Mouse (Mus musculus) kidney, embryonic 14.5 days (tissue): ENCODE data around the gene Ubap2l. TPM values are rescaled to one million over a fixed set of nuclear protein-coding genes. Genes with fewer than 3 reads are reported as not detected.
A peak's percentile ranks its signal among the peaks of the same experiment; 100 is the strongest.

Experiments
- ATAC-seq: fragments of 200-750 bp; cut with Nextera tagmentation; 2 replicates; pipeline ENCODE4 v1.8.0; 2017; ENCODE audit warnings: moderate number of reproducible peaks, mild to moderate bottlenecking, moderate TSS enrichment, moderate library complexity; ENCODE audit not compliant: low FRiP score, low TSS enrichment
- H3K27ac ChIP-seq: fragments of 300-500 bp; sonication (generic); 2 replicates; pipeline ENCODE4 v1.5.1; 2014; ENCODE audit warnings: low read depth, mild to moderate bottlenecking, low read length, moderate library complexity, mixed read lengths
- H3K27me3 ChIP-seq: fragments of 300-500 bp; sonication (generic); 2 replicates; pipeline ENCODE4 v1.6.1; 2014; ENCODE audit warnings: mild to moderate bottlenecking, low read length; ENCODE audit not compliant: control insufficient read depth, insufficient read depth
- H3K36me3 ChIP-seq: fragments of 300-500 bp; sonication (generic); 2 replicates; pipeline ENCODE4 v1.6.1; 2014; ENCODE audit warnings: low read length, mixed read lengths; ENCODE audit not compliant: control insufficient read depth, insufficient read depth
- H3K4me1 ChIP-seq: fragments of 300-500 bp; sonication (generic); 2 replicates; pipeline ENCODE4 v1.6.1; 2014; ENCODE audit warnings: low read length, mixed read lengths; ENCODE audit not compliant: control insufficient read depth, insufficient read depth
- H3K4me2 ChIP-seq: fragments of 300-500 bp; sonication (generic); replicated peaks from 2 replicates; pipeline ENCODE4 v1.6.1; 2014; ENCODE audit warnings: low read depth, mild to moderate bottlenecking, low read length
- H3K4me3 ChIP-seq: fragments of 300-500 bp; sonication (generic); 2 replicates; pipeline ENCODE4 v1.5.1; 2014; ENCODE audit warnings: mild to moderate bottlenecking, low read length
- H3K9ac ChIP-seq: fragments of 300-500 bp; sonication (generic); 2 replicates; pipeline ENCODE4 v1.6.1; 2014; ENCODE audit warnings: low read depth, mild to moderate bottlenecking, low read length, moderate library complexity
- H3K9me3 ChIP-seq: fragments of 300-500 bp; sonication (generic); 2 replicates; pipeline ENCODE4 v1.6.1; 2016; ENCODE audit warnings: low read length; ENCODE audit not compliant: control insufficient read depth
- WGBS: fragments of 180-500 bp; shearing (Covaris S2); extraction: QIAGEN DNeasy Blood & Tissue Kit; methylation state at CpG from one replicate; pipeline ENCODE4 v1.1.7; 2014; 5-methylcytosine and 5-hydroxymethylcytosine counted together
- polyA plus RNA-seq: library from polyadenylated mRNA; unstranded; fragments of >200 nt; fragmentation: Nextera tagmentation; extraction: Ambion mirVana; gene quantifications from 2 replicates; pipeline ENCODE4 v1.2.1, GENCODE M21; 2014

Gene Ubap2l
- polyA plus RNA-seq: 201 and 264 TPM in 2 replicates

DNA sequence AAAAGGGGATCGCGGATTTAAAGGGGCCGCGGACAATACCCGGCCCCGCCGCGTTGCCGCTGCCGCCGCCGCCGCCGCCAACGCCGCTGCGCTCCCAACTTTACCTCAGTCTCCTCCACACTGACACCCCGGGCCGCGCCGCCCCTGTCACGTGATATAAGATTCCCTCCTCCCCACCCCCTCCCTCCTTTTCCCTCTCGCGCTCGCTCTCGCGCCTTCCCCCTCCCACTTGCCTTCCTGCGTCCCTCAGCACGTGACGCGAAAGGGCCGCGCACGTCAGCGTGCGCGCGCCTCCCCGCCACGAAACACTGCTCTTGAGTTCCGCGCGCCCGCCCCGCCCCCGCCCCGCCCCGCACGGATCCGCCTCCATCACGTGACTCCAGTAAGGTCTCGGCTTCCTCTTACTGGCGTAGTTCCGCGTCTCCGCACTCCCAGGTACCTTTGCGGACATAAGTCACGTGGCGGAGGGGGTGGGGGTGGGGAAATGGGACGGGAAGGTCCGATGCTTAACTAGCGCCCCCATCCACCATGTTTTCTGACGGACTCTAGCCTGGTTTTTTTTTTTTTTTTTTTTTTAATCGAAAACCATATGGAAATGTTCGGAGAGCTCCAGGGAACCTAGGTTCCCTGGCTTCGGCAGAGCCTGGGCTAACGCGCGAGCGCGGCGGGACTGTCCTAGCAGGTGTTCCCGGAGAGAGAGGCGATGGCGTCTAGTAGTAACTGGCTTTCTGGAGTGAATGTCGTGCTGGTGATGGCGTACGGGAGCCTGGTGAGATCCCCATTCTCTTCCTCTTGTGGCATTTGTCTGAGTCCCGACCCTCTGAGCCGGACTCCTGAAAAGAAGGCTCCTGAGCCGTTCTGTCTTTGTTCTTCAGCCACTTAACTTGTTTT, at the start of gene Ubap2l:
Ubap2l (minus strand) TSS at position 278 of the 891 bp plus-strand sequence.
- Histone ChIP-seq H3K9me3 (no peaks in the 10 kb centered on the region), H3K4me3 (peak within 1 kb of the TSS; percentile 91), H3K4me2 (peak within 1 kb of the TSS; percentile 80), H3K4me1 (peaks cover 22% of the 10 kb centered on the region), H3K36me3 (peaks cover 29% of the 10 kb centered on the region), H3K27me3 (no peaks in the 10 kb centered on the region), H3K27ac (peak within 1 kb of the TSS; percentile 97), H3K9ac (peak within 1 kb of the TSS; percentile 96)
- under 1% methylated on average over 64 of the region's 81 CpGs for WGBS
- peak; percentile 94 for ATAC-seq

DNA sequence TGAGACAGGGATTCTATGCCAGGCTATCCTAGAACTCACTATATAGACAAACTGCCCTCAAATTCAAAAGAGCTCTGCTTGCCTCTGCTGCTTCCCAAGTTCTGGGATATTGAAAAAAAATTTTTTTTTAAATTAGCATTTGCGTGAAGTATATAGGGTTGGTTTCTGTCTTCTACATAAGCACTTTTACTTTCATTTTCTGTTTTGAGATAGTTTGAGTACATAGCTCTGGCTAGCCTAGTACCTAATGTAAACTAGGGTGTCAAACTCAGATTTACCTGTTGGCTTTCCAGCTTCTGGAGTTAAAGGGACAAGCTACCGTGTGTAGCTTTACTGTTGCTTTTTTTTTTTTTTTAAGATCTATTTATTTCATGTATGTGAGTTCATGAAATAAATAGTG, 49.2 kb upstream of the Ubap2l start:
- H3K4me1 ChIP-seq: no peaks in the 10 kb centered on the region
- WGBS: 90% methylated on average over 2 of the region's 2 CpGs
- H3K4me3 ChIP-seq: no peak overlapping the region
- H3K27me3 ChIP-seq: no peaks in the 10 kb centered on the region
- no peak overlapping the region for H3K9ac ChIP-seq
- no peaks in the 10 kb centered on the region; the same call in 1 of the 2 replicates for H3K9me3 ChIP-seq
- no peak overlapping the region for H3K4me2 ChIP-seq
- ATAC-seq: no peak
- H3K36me3 ChIP-seq: peaks cover 22% of the 10 kb centered on the region
- no peak overlapping the region for H3K27ac ChIP-seq

DNA sequence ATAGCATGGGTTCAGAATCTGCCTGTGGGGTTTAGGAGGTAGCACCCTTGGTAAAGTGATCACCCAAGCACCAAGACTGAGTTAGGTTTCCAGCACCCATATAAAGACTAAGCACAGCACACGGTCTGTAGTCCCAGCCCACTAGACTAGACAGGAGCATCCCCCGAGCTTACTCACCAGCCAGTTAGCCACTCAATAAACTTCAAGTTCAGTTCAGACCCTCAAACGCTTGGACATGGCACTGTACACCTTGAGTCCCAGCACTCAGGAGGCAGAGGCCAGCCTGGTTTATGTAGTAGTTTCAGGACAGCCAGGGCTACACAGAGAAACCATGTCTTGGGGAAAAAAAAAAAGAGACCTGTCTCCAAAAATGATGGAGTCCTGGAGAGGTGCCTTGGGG, 48.6 kb upstream of the Ubap2l start:
- H3K4me1 ChIP-seq: no peaks in the 10 kb centered on the region
- H3K36me3 ChIP-seq: peaks cover 26% of the 10 kb centered on the region
- H3K27ac ChIP-seq: no peak overlapping the region
- ATAC-seq: no peak
- H3K9me3 ChIP-seq: no peaks in the 10 kb centered on the region; the same call in 1 of the 2 replicates
- H3K27me3 ChIP-seq: no peaks in the 10 kb centered on the region
- H3K4me2 ChIP-seq: no peak overlapping the region
- 97% methylated on average over 3 of the region's 3 CpGs for WGBS
- H3K9ac ChIP-seq: no peak overlapping the region
- no peak overlapping the region for H3K4me3 ChIP-seq

DNA sequence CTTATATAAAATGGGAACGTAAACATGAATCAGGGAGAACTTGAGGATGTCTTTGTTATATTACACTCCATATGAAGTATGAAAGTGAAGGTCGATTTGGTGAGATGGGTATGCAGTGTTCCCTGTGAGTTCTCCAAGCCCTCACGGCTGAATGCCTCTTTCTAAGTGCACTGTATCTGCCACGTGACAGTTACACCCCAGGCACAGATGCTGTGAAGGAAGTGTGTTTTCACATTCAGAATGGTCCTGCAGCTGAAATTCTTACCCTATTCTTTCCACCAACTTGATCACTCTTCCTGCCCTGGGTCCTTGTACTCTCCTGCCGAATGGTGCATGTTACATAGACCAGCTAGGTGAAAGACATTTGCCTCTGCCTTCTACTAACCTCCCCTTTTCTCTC, 45.5 kb upstream of the Ubap2l start:
- no peak for ATAC-seq
- no peak overlapping the region; the same call in 1 of the 2 replicates for H3K27ac ChIP-seq
- 81% methylated on average over 5 of the region's 5 CpGs for WGBS
- no peak overlapping the region for H3K4me3 ChIP-seq
- no peaks in the 10 kb centered on the region for H3K9me3 ChIP-seq
- H3K36me3 ChIP-seq: peaks cover 52% of the 10 kb centered on the region
- no peak overlapping the region for H3K4me2 ChIP-seq
- H3K9ac ChIP-seq: no peak overlapping the region
- no peaks in the 10 kb centered on the region for H3K27me3 ChIP-seq
- no peaks in the 10 kb centered on the region for H3K4me1 ChIP-seq

DNA sequence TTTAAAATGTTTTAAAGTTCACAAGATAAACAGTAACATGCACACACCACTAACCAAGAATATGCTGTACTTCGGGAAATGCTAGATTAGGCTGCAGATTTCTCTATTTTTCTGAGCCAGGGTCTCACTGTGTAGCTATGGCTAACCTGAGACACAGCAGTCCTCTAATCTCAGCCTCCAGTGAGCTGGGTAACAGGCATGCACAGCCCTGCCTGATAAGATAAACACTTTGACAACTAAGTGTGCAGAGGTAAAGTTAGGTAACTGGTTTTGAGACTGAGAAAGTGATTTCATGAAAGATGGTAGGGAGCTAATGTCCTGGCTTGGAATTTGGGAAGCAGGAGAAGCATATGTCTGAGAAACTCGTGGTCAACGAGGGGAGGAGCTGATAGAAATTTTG, 42.0 kb upstream of the Ubap2l start:
- H3K36me3 ChIP-seq: peaks cover 78% of the 10 kb centered on the region
- ATAC-seq: no peak

DNA sequence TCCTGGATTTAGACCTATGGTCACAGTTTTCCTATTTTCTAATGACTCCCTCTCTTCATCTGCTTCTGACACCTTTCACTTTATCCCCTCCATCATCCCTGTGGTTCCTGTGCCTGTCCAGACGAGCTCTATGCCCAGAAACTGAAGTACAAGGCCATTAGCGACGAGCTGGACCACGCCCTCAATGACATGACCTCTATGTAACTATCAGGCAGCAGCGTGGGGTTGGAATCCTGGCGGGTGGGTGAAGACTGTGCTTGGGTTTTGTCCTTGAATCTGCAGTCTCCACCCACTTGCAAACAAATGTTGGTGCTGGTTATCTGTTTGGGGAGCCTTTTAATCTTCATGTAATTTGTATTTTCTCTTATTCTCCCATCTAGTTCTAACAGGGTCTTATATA, 38.5 kb upstream of the Ubap2l start:
- Histone ChIP-seq H3K27ac (no peak overlapping the region), H3K27me3 (no peaks in the 10 kb centered on the region), H3K4me3 (no peak overlapping the region), H3K4me1 (no peaks in the 10 kb centered on the region), H3K36me3 (peaks cover 93% of the 10 kb centered on the region), H3K9ac (no peak overlapping the region), H3K4me2 (no peak overlapping the region), H3K9me3 (no peaks in the 10 kb centered on the region)
- 89% methylated on average over 6 of the region's 6 CpGs for WGBS
- no peak for ATAC-seq

More for the DNA sequence above, 42.0 kb upstream of the Ubap2l start:
- H3K9me3 ChIP-seq: no peaks in the 10 kb centered on the region
- no peaks in the 10 kb centered on the region for H3K27me3 ChIP-seq
- H3K4me2 ChIP-seq: no peak overlapping the region
- 92% methylated on average over 3 of the region's 3 CpGs for WGBS
- no peak overlapping the region for H3K9ac ChIP-seq
- no peak overlapping the region for H3K27ac ChIP-seq
- H3K4me1 ChIP-seq: no peaks in the 10 kb centered on the region
- no peak overlapping the region for H3K4me3 ChIP-seq

DNA sequence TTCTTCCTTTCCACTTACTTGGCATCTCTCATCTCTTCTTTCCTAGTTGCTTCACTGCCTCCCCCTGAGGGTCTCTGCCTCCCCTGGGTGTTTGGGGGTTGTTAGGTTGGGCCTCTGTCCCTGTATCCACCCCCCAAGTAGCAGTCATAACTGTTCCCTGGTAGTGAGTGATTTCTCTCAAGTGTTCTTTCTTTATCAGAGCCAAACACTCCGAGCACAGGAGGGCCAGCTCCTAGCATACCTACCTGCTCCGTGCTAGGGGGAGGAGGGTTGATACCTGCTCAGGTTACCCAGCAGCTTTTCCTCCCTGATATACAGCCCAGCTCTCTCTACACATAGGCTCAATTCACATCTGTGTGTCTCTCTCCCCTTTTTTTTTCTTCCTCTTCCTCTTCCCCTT, 36.2 kb upstream of the Ubap2l start:
- no peak overlapping the region for H3K27ac ChIP-seq
- H3K4me3 ChIP-seq: no peak overlapping the region
- H3K4me2 ChIP-seq: no peak overlapping the region
- no peaks in the 10 kb centered on the region for H3K27me3 ChIP-seq
- WGBS: 97% methylated on average over 2 of the region's 2 CpGs
- peaks cover 8% of the 10 kb centered on the region; the same call in 1 of the 2 replicates for H3K4me1 ChIP-seq
- no peak overlapping the region for H3K9ac ChIP-seq
- ATAC-seq: no peak
- no peaks in the 10 kb centered on the region for H3K9me3 ChIP-seq
- peaks cover 75% of the 10 kb centered on the region for H3K36me3 ChIP-seq

DNA sequence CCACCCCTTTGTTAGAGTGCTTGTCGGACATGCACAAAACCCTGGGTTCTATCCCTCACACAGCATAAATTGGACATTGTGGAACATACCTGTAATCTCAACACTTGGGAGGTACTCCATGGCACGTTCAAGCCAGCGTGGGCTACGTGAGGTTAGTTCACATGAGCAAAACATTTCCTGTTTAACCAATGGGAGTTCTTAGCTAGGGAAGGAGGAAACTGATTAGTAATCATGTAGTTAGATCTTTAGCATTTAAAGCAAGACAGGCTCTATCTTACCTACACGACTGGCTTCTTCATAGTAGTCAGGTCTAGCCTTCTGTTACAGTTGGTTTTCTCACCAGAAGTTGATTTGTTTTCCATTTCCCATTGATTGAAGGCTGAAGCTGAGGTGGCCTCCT, 33.6 kb upstream of the Ubap2l start:
- Histone ChIP-seq H3K9ac (no peak overlapping the region), H3K9me3 (no peaks in the 10 kb centered on the region), H3K36me3 (peaks cover 51% of the 10 kb centered on the region), H3K27ac (no peak overlapping the region), H3K27me3 (no peaks in the 10 kb centered on the region), H3K4me2 (no peak overlapping the region), H3K4me1 (peaks cover 33% of the 10 kb centered on the region), H3K4me3 (no peak overlapping the region)
- WGBS: 90% methylated on average over 5 of the region's 5 CpGs
- no peak for ATAC-seq

DNA sequence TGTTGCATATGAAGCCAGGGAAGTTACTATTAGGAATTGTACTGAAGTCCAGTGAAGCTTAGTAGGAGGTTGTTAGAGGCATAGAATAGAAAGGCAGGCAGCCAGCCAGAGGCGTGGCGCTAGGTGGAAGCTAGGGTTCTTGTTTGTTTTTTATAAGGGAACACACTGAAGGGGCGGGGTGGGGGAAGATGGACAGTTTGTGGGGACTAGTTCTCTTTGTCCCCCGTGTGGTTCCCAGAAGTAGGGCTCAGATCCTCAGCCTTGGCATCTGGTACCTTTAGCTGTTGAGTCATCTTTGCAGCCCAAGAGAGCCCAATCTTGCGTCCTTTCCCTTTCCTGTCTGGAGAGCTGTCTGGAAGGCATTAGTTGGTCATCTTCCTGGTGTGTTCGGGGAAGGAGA, 32.9 kb upstream of the Ubap2l start:
- H3K27ac ChIP-seq: no peak overlapping the region
- H3K36me3 ChIP-seq: peaks cover 43% of the 10 kb centered on the region
- ATAC-seq: no peak

More for the DNA sequence above, 32.9 kb upstream of the Ubap2l start:
- Histone ChIP-seq H3K4me3 (no peak overlapping the region), H3K9ac (no peak overlapping the region), H3K4me1 (peaks cover 35% of the 10 kb centered on the region), H3K9me3 (no peaks in the 10 kb centered on the region), H3K4me2 (no peak overlapping the region), H3K27me3 (no peaks in the 10 kb centered on the region)
- WGBS: 90% methylated on average over 6 of the region's 6 CpGs
